Mouse (Mus musculus): ENCODE results near the gene Cldn34b1. TPM values are rescaled to one million over a fixed set of nuclear protein-coding genes. Genes with fewer than 3 reads are reported as not detected.
"Not testable (repeated sequence)": the region's sequence is repeated elsewhere in the genome, so short reads cannot be mapped to it uniquely, and the experiment has no call there.

Cldn34b1 gene
- polyA plus RNA-seq (2012; rRNA removed), result not detected in 2 replicates

DNA sequence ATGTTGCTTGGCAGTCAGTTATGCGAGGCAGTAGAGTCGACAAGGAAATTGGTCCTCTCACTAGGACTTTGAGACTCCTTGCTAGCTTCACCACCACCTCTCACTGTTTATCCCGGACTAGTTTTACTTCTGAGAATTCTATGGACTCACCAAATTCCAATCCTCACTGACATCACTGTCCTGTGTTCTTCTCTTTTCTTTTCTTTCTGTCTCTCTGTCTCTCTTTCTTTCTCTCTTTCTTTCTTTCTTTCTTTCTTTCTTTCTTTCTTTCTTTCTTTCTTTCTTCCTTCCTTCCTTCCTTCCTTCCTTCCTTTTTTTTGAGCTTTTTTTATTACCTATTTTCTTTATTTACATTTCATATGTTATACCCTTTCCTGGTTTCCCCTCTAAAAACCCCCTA is at the start of gene Cldn34b1:
TSS of gene Cldn34b1 (minus strand) at position 101 of the 400 bp plus-strand sequence.
- H3K36me3 ChIP-seq (ENCODE audit: control insufficient read depth, insufficient read depth, low read length); H3K4me3 ChIP-seq (ENCODE audit: low read depth, low read length); H3K4me1 ChIP-seq (ENCODE audit: control insufficient read depth, insufficient read depth, insufficient read length, low read length); H3K27me3 ChIP-seq (ENCODE audit: control insufficient read depth, insufficient read depth, low read length); H3K27ac ChIP-seq (ENCODE audit: insufficient read depth, low read depth, low read length): not testable (repeated sequence)
- WGBS, result 87% methylated on average over 3 of the region's 3 CpGs

DNA sequence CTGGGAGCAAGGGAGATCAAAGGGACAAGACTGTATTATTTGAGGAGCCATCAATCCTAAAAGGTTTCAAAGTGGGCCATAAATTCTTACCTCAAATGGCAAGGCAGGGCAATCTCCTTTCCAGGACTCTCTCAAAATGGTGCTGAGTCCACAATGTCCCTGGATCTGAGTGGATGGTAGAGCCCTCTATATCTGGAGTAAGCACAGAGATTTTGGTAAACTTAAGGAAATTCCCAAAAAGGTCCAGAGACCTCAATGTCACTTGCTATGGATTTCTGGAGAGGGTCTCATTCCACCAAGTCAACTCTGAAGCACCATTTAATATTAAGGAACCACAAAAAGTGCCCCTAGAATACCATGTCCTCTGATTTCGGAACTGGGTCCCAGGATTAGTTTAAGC is 45.8 kb upstream of the Cldn34b1 start, which contains the start of gene Magea6:
TSS of gene Magea6 (minus strand) at position 101 of the 400 bp plus-strand sequence.
- H3K4me1 ChIP-seq (ENCODE audit: control insufficient read depth, insufficient read depth, insufficient read length, low read length); H3K27ac ChIP-seq (ENCODE audit: insufficient read depth, low read depth, low read length); H3K4me3 ChIP-seq (ENCODE audit: low read depth, low read length); H3K36me3 ChIP-seq (ENCODE audit: control insufficient read depth, insufficient read depth, low read length); H3K27me3 ChIP-seq (ENCODE audit: control insufficient read depth, insufficient read depth, low read length): not testable (repeated sequence)
- 65% methylated on average over 1 of the region's 1 CpGs for WGBS

Other genes starting within 250 kb of the Cldn34b1 start
- gene Magea6, start 45.7 kb upstream of the Cldn34b1 start, polyA plus RNA-seq (2012; rRNA removed), result not detected in 2 replicates
- not detected in 2 replicates for gene Magea3, start 59.2 kb upstream of the Cldn34b1 start, polyA plus RNA-seq (2012; rRNA removed)
- gene Magea8, start 105.6 kb upstream of the Cldn34b1 start, polyA plus RNA-seq (2012; rRNA removed), result not detected in 2 replicates
- gene Magea5, start 172.9 kb upstream of the Cldn34b1 start, polyA plus RNA-seq (2012; rRNA removed), result not detected in 2 replicates
- not detected in 2 replicates for gene Magea1, start 199.5 kb upstream of the Cldn34b1 start, polyA plus RNA-seq (2012; rRNA removed)
- not detected in 2 replicates for gene Magea2, start 203.4 kb upstream of the Cldn34b1 start, polyA plus RNA-seq (2012; rRNA removed)
- gene Cldn34b2, start 238.1 kb upstream of the Cldn34b1 start, polyA plus RNA-seq (2012; rRNA removed), result not detected in 2 replicates

Measured in small intestine, adult 2 months (tissue).